Mouse (Mus musculus) heart, embryonic 16.5 days (tissue): ENCODE data around the gene Olfr202. TPM values are rescaled to one million over a fixed set of nuclear protein-coding genes. Genes with fewer than 3 reads are reported as not detected.
"Not testable (repeated sequence)": the region's sequence is repeated elsewhere in the genome, so short reads cannot be mapped to it uniquely, and the experiment has no call there.

Experiments
- ATAC-seq: fragments of 200-750 bp; cut with Nextera tagmentation; replicated peaks from 2 replicates; pipeline ENCODE4 v1.8.0; 2017; ENCODE audit warnings: moderate number of reproducible peaks; ENCODE audit not compliant: insufficient read depth, low FRiP score; ENCODE audit errors: extremely low read depth
- H3K27ac ChIP-seq: fragments of 300-500 bp; sonication (generic); 2 replicates; pipeline ENCODE4 v1.5.1; 2014; ENCODE audit warnings: mild to moderate bottlenecking, low read length, control low read depth, moderate library complexity
- H3K27me3 ChIP-seq: fragments of 300-500 bp; sonication (generic); 2 replicates; pipeline ENCODE4 v1.6.1; 2014; ENCODE audit warnings: low read length, mixed read lengths; ENCODE audit not compliant: control insufficient read depth, insufficient read depth
- H3K36me3 ChIP-seq: fragments of 300-500 bp; sonication (generic); 2 replicates; pipeline ENCODE4 v1.6.1; 2014; ENCODE audit not compliant: control insufficient read depth, insufficient read depth
- H3K4me1 ChIP-seq: fragments of 300-500 bp; sonication (generic); 2 replicates; pipeline ENCODE4 v1.6.1; 2014; ENCODE audit warnings: low read length, mixed read lengths; ENCODE audit not compliant: control insufficient read depth, insufficient read depth
- H3K4me2 ChIP-seq: fragments of 300-500 bp; sonication (generic); 2 replicates; pipeline ENCODE4 v1.6.1; 2014; ENCODE audit warnings: low read depth, mild to moderate bottlenecking, control low read depth, low read length
- H3K4me3 ChIP-seq: fragments of 300-500 bp; sonication (generic); 2 replicates; pipeline ENCODE4 v1.5.1; 2014; ENCODE audit warnings: mild to moderate bottlenecking, control low read depth, low read length
- H3K9ac ChIP-seq: fragments of 300-500 bp; sonication (generic); 2 replicates; pipeline ENCODE4 v1.6.1; 2014; ENCODE audit warnings: low read length, control low read depth
- H3K9me3 ChIP-seq: fragments of 300-500 bp; sonication (generic); replicated peaks from 2 replicates; pipeline ENCODE4 v1.6.1; 2016; ENCODE audit warnings: low read length; ENCODE audit not compliant: control insufficient read depth
- WGBS: fragments of 180-500 bp; shearing (Covaris S2); extraction: QIAGEN DNeasy Blood & Tissue Kit; methylation state at CpG from one replicate; pipeline ENCODE4 v1.1.7; 2014; 5-methylcytosine and 5-hydroxymethylcytosine counted together
- polyA plus RNA-seq: library from polyadenylated mRNA; unstranded; fragments of >200 nt; fragmentation: Nextera tagmentation; extraction: Ambion mirVana; gene quantifications from 2 replicates; pipeline ENCODE4 v1.2.1, GENCODE M21; 2015

The Olfr202 gene
- not detected in 2 replicates for polyA plus RNA-seq

DNA sequence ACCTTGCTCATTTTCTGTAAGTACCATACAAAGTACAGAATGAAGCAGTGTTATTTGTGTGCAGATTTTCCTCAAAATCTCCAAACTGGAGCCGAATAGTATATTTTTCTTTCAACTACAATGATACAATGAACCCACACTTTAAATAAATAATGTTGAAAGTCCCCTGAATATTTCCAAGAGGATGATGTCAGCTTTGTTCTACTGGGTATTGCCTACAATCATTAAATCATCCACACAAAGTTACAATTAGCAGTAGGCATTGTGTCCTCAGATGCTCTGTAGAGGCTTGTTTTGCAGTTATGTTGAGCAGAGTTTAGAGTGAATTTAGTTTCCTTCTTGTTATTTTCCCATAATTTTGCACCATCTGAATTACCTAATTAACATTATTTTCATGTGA lies at the start of gene Olfr202:
TSS of gene Olfr202 (minus strand) at position 101 of the 400 bp plus-strand sequence.
- no peak within 1 kb of the TSS for H3K9ac ChIP-seq
- H3K4me3 ChIP-seq: no peak within 1 kb of the TSS
- H3K4me2 ChIP-seq: no peak within 1 kb of the TSS
- H3K27me3 ChIP-seq: no peaks in the 10 kb centered on the region
- no peaks in the 10 kb centered on the region for H3K36me3 ChIP-seq
- H3K27ac ChIP-seq: no peak within 1 kb of the TSS
- 73% methylated on average over 1 of the region's 1 CpGs for WGBS
- H3K9me3 ChIP-seq: no peaks in the 10 kb centered on the region
- no peak for ATAC-seq
- H3K4me1 ChIP-seq: no peaks in the 10 kb centered on the region

DNA sequence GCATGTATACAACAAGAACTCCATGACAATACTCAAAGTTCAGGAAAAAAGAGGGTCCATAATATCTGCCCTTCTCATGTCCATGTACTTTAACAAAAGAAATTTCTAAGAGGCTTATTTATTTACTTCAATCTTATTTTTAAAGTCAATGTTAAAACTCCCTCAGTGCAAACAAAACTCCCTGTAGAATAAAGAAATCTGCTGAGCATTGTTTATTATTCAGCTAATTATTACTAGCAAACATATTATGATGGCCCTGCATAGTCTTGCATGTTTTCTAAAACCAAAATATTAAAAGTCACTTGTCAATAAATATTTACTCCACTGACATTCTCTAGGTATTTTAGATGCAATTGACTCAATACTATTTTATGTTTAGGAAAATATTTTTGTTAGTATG lies 44.4 kb upstream of the Olfr202 start, which contains the start of gene Olfr205:
TSS of gene Olfr205 (minus strand) at position 101 of the 400 bp plus-strand sequence.
- no peaks in the 10 kb centered on the region for H3K4me1 ChIP-seq
- no peak within 1 kb of the TSS for H3K9ac ChIP-seq
- H3K4me2 ChIP-seq: no peak within 1 kb of the TSS
- H3K4me3 ChIP-seq: no peak within 1 kb of the TSS
- H3K9me3 ChIP-seq: no peaks in the 10 kb centered on the region; the same call in 1 of the 2 replicates
- no peaks in the 10 kb centered on the region for H3K36me3 ChIP-seq
- no peak within 1 kb of the TSS for H3K27ac ChIP-seq
- no peak for ATAC-seq
- no peaks in the 10 kb centered on the region for H3K27me3 ChIP-seq

DNA sequence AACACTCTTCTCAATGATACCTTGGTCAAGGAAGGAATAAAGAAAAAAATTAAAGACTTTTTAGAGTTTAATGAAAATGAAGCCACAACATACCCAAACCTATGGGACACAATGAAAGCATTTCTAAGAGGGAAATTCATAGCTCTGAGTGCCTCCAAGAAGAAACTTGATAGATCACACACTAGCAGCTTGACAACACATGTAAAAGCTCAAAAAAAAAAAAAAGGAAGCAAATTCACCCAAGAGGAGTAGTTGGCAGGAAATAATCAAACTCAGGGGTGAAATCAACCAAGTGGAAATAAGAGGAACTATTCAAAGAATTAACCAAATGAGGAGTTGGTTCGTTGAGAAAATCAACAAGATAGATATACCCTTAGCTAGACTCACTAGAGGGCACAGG lies 36.7 kb upstream of the Olfr202 start:
- H3K27ac ChIP-seq, H3K27me3 ChIP-seq, H3K4me3 ChIP-seq, H3K36me3 ChIP-seq, H3K4me2 ChIP-seq, ATAC-seq, H3K9me3 ChIP-seq, H3K9ac ChIP-seq, H3K4me1 ChIP-seq: not testable (repeated sequence)
- WGBS: 38% methylated on average over 1 of the region's 1 CpGs

DNA sequence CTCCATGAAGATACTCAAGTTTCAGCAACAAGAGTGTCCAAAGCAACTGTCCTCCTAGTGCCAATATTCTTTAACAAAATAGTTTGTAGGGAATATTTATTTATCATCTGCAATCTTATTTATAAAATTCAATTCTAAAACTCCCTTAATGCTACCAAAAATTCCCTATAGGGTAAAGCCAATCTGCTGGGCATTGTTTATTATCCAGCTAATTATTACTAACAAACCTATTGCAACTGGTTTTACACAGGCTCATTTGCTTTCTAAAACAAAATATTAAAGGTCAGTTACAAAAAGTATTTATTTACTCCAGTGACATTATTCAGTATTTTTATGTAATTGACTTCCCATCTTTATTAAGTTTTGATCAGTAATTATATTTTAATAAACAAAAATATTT lies 31.6 kb upstream of the Olfr202 start, which contains the start of gene Olfr204:
TSS of gene Olfr204 (minus strand) at position 101 of the 400 bp plus-strand sequence.
- no peak within 1 kb of the TSS for H3K4me2 ChIP-seq
- no peaks in the 10 kb centered on the region for H3K9me3 ChIP-seq
- H3K36me3 ChIP-seq: no peaks in the 10 kb centered on the region
- H3K9ac ChIP-seq: no peak within 1 kb of the TSS
- no peak within 1 kb of the TSS for H3K27ac ChIP-seq
- H3K4me1 ChIP-seq: no peaks in the 10 kb centered on the region
- no peak for ATAC-seq
- no peak within 1 kb of the TSS for H3K4me3 ChIP-seq
- H3K27me3 ChIP-seq: no peaks in the 10 kb centered on the region

DNA sequence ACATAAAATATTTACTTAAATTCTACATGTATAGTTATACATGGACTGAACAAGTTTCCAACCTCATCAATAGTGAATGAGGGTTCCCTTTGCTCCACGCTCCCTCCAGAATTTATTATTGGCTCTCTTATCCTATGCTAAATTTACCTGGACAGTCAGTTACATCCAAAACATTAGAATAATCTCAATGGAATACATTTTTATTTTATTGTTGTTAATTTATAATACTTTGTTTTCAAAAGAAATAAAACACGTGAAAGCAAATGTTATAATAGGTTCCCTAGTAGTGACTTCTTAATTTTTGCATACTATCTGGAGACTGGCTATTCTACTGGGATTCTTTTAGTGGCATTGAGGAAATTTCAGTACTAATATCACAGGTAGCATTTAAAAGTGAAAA lies 12.0 kb upstream of the Olfr202 start, which contains the start of gene Olfr203:
TSS of gene Olfr203 (plus strand) at position 301 of the 400 bp plus-strand sequence.
- Histone ChIP-seq H3K27me3 (no peaks in the 10 kb centered on the region), H3K4me2 (no peak within 1 kb of the TSS), H3K4me1 (no peaks in the 10 kb centered on the region), H3K9me3 (no peaks in the 10 kb centered on the region), H3K4me3 (no peak within 1 kb of the TSS), H3K36me3 (no peaks in the 10 kb centered on the region), H3K27ac (no peak within 1 kb of the TSS), H3K9ac (no peak within 1 kb of the TSS)
- no peak for ATAC-seq
- 73% methylated on average over 2 of the region's 2 CpGs for WGBS

DNA sequence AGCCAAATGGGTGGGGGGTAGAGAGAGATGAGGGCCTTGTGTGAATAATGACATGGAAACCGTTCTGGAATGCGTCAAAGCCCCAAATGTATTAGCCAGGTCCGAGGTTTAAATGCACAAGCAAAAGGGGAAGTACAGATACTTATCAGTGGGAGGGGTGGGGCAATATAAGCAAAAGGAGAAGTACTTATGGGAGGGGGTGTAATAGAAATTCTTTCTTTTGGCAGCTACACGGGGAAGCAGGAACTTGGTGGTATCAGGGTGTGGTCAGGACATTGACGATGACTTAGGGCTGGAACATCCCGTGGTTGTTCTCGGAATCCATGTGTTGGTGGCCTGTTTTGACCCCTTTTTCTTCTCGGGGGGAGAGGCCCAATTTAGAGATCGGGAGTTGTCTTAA lies 983 bp upstream of the Olfr202 start:
- not testable (repeated sequence) for H3K4me1 ChIP-seq, ATAC-seq, H3K36me3 ChIP-seq, H3K9ac ChIP-seq, H3K27ac ChIP-seq, H3K4me3 ChIP-seq, H3K27me3 ChIP-seq, H3K9me3 ChIP-seq, H3K4me2 ChIP-seq
- 75% methylated on average over 9 of the region's 9 CpGs for WGBS

DNA sequence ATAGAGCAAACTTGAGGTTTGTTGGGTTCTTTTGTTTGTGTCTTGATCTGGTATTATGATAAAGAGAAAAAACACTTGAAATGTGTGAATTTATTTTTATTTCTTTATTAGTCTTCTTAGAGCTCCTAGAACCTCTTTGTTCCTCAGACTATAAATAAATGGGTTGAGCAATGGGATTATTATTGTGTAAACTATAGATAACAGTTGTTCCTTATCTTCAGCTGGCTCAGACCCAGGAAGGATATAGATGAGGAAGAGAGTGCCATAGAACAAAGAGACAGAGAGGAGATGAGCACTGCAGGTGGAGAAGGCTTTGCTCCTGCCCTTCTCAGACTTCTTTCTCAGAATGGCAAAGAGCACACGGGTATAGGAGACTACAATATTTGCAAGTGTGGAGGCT lies 3.1 kb downstream of the Olfr202 start:
- Histone ChIP-seq H3K4me1 (no peaks in the 10 kb centered on the region), H3K4me3 (no peak overlapping the region), H3K9ac (no peak overlapping the region), H3K27me3 (no peaks in the 10 kb centered on the region), H3K27ac (no peak overlapping the region), H3K36me3 (no peaks in the 10 kb centered on the region), H3K9me3 (no peaks in the 10 kb centered on the region), H3K4me2 (no peak overlapping the region)
- no peak for ATAC-seq
- 41% methylated on average over 1 of the region's 1 CpGs for WGBS

DNA sequence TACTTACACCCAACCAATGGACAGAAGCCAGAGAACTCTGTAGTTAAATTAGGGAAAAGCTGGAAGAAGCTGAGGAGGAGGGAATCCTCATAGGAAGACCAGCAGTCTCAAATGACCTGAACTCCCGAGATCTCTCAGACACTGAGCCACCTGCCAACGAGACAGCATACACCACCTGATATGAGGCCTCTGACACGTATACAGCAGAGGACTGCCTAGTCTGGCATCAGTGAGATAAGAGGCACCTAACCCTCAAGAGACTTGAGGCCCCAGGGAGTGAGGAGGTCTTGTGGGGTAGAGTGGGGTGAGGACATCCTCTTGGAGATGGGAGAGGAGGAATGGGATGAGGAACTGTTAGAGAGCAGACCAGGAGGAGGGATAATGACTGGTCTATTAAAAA lies 6.1 kb downstream of the Olfr202 start:
- Histone ChIP-seq H3K9ac (no peak overlapping the region), H3K9me3 (no peaks in the 10 kb centered on the region), H3K36me3 (no peaks in the 10 kb centered on the region), H3K27ac (no peak overlapping the region), H3K4me3 (no peak overlapping the region), H3K27me3 (no peaks in the 10 kb centered on the region), H3K4me2 (no peak overlapping the region), H3K4me1 (no peaks in the 10 kb centered on the region)
- 48% methylated on average over 3 of the region's 3 CpGs for WGBS
- no peak for ATAC-seq

DNA sequence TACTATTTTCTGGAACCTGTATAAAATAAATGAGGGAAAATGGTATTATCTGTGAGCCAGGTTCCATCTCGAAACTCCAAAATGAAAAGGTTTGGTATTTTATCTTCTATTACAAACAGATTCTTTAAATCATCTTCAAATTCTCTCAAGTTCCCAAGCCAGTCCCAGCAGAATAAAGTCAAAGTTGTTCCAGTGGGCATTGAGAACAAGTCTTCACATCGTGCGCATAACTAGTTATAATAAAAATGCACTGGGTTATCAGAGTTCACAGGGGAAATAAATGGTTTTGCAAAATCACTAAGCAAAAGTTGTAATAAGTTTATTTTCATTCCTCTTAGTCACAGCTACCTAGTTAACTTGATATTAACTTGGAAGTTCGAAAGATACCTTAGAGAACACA lies 14.1 kb downstream of the Olfr202 start, which contains the start of gene Olfr201:
TSS of gene Olfr201 (minus strand) at position 101 of the 400 bp plus-strand sequence.
- ATAC-seq, H3K9me3 ChIP-seq, H3K36me3 ChIP-seq, H3K4me2 ChIP-seq, H3K27ac ChIP-seq, H3K4me1 ChIP-seq, H3K4me3 ChIP-seq, H3K9ac ChIP-seq, H3K27me3 ChIP-seq: not testable (repeated sequence)
- WGBS: 81% methylated on average over 4 of the region's 4 CpGs
